Comparison of ENCODE assay signal across 11 mouse cellular contexts in the genomic region with DNA sequence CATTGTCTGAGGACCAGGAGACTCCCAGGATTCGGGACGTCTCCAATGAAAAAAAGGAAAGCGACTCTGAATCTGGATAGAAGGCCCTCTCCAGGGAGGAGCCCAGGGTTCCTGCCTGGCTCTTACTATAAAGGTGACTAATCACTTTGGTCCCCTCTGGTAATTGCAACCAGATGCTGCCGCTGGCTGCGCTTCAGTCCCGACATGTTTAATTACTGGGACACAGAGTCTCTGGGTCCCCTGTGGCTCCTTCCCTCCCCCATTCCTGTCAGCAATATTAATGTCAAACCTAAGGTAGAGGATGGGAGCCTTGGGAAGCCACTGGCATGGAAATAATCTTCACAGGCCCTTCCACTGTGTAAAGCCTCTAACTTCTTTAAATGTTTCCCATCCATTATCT. TPM values are rescaled to one million over a fixed set of nuclear protein-coding genes. Genes with fewer than 3 reads are reported as not detected.
A peak's percentile ranks its signal among the peaks of the same experiment; 100 is the strongest.
DNase-seq lines count a peak whose midpoint lies in the region; ATAC-seq and TF ChIP-seq lines count a peak whose summit lies in the region.
"Had no signal": no experiment of that assay in that cellular context is flagged by ENCODE, and none has a peak within 500 bp of the region (broad histone marks: within the 10 kb centered on the region; RNA-seq: fewer than 3 reads in every experiment).

No protein-coding gene starts in this region.

- no peak for TF ChIP-seq EP300 in lung, postnatal 0 days (IDR thresholded peaks at IDR 0.05)

- WGBS in midbrain, embryonic 11.5 days = 49% methylated on average over 6 of the region's 6 CpGs
- WGBS in midbrain, embryonic 15.5 days = 33% methylated on average over 6 of the region's 6 CpGs
- WGBS in hindbrain, embryonic 13.5 days = 21% methylated on average over 6 of the region's 6 CpGs
- 6% methylated on average over 6 of the region's 6 CpGs for WGBS in neural tube, embryonic 13.5 days
- 37% methylated on average over 6 of the region's 6 CpGs for WGBS in lung, postnatal 0 days

- no peak for TF ChIP-seq CTCF in lung, postnatal 0 days (IDR thresholded peaks at IDR 0.05)

- no peak overlapping the region for H3K4me3 ChIP-seq in midbrain, embryonic 11.5 days (ENCODE audit: low read depth, low read length)
- H3K4me3 ChIP-seq in midbrain, embryonic 15.5 days = no peak overlapping the region
- H3K4me3 ChIP-seq in hindbrain, embryonic 13.5 days = no peak overlapping the region
- H3K4me3 ChIP-seq in neural tube, embryonic 13.5 days = no peak overlapping the region
- no peak overlapping the region for H3K4me3 ChIP-seq in lung, postnatal 0 days (ENCODE audit: low read depth, low read length)

- H3K27ac ChIP-seq in midbrain, embryonic 11.5 days (ENCODE audit: low read depth, low read length) = no peak overlapping the region
- no peak overlapping the region for H3K27ac ChIP-seq in midbrain, embryonic 15.5 days
- H3K27ac ChIP-seq in hindbrain, embryonic 13.5 days = peak overlapping the region; percentile 30; the same call in 1 of the 2 replicates
- H3K27ac ChIP-seq in neural tube, embryonic 13.5 days (replicated peaks) = peak overlapping the region; percentile 39
- H3K27ac ChIP-seq in lung, postnatal 0 days (ENCODE audit: low read length) = no peak overlapping the region
- H3K27ac ChIP-seq: kidney, postnatal 0 days had no signal

- H3K4me2 ChIP-seq in midbrain, embryonic 11.5 days = no peak overlapping the region
- no peak overlapping the region for H3K4me2 ChIP-seq in midbrain, embryonic 15.5 days
- no peak overlapping the region for H3K4me2 ChIP-seq in hindbrain, embryonic 13.5 days
- no peak overlapping the region for H3K4me2 ChIP-seq in neural tube, embryonic 13.5 days
- H3K4me2 ChIP-seq in lung, postnatal 0 days (replicated peaks; ENCODE audit: low read depth, low read length) = no peak overlapping the region

- no peaks in the 10 kb centered on the region for H3K36me3 ChIP-seq in midbrain, embryonic 11.5 days (ENCODE audit: control insufficient read depth, insufficient read depth, low read length)
- H3K36me3 ChIP-seq in midbrain, embryonic 15.5 days (replicated peaks) = no peaks in the 10 kb centered on the region
- no peaks in the 10 kb centered on the region for H3K36me3 ChIP-seq in hindbrain, embryonic 13.5 days
- H3K36me3 ChIP-seq in neural tube, embryonic 13.5 days = no peaks in the 10 kb centered on the region
- H3K36me3 ChIP-seq in lung, postnatal 0 days (ENCODE audit: insufficient read depth, low read length) = no peaks in the 10 kb centered on the region

- DNase-seq in midbrain, embryonic 11.5 days (ENCODE audit: low spot score, missing footprints) = peak; percentile 59
- DNase-seq in embryo, embryonic 11 days = peak; percentile 81
- no peak for DNase-seq in lung, postnatal 0 days (ENCODE audit: low spot score)
- no peak for DNase-seq in kidney, postnatal 10 days
- DNase-seq: heart, postnatal 4 days had no signal

- H3K27me3 ChIP-seq in midbrain, embryonic 11.5 days (ENCODE audit: control insufficient read depth, insufficient read depth, low read length) = no peaks in the 10 kb centered on the region
- H3K27me3 ChIP-seq in midbrain, embryonic 15.5 days (replicated peaks) = 0 out of 2 replicates have a peak, but pooled peaks cover 2% of the 10 kb centered on the region
- peaks cover 10% of the 10 kb centered on the region; the same call in 1 of the 2 replicates for H3K27me3 ChIP-seq in hindbrain, embryonic 13.5 days
- peaks cover 6% of the 10 kb centered on the region for H3K27me3 ChIP-seq in neural tube, embryonic 13.5 days
- no peaks in the 10 kb centered on the region for H3K27me3 ChIP-seq in lung, postnatal 0 days (replicated peaks; ENCODE audit: insufficient read depth, low read length)

- no peaks in the 10 kb centered on the region for H3K9me3 ChIP-seq in midbrain, embryonic 11.5 days (ENCODE audit: control insufficient read depth, low read length)
- no peaks in the 10 kb centered on the region for H3K9me3 ChIP-seq in midbrain, embryonic 15.5 days
- H3K9me3 ChIP-seq in hindbrain, embryonic 13.5 days = no peaks in the 10 kb centered on the region
- no peaks in the 10 kb centered on the region for H3K9me3 ChIP-seq in neural tube, embryonic 13.5 days
- no peaks in the 10 kb centered on the region for H3K9me3 ChIP-seq in lung, postnatal 0 days (ENCODE audit: low read length)

- no peaks in the 10 kb centered on the region for H3K4me1 ChIP-seq in midbrain, embryonic 11.5 days (ENCODE audit: control insufficient read depth, insufficient read depth, low read length)
- H3K4me1 ChIP-seq in midbrain, embryonic 15.5 days = peaks cover 6% of the 10 kb centered on the region; the same call in 1 of the 2 replicates
- peaks cover 37% of the 10 kb centered on the region for H3K4me1 ChIP-seq in hindbrain, embryonic 13.5 days (replicated peaks)
- H3K4me1 ChIP-seq in neural tube, embryonic 13.5 days (replicated peaks) = peaks cover 50% of the 10 kb centered on the region
- H3K4me1 ChIP-seq in lung, postnatal 0 days (ENCODE audit: insufficient read depth, low read depth, low read length) = 0 out of 2 replicates have a peak, but pooled peaks cover 3% of the 10 kb centered on the region

- H3K9ac ChIP-seq in midbrain, embryonic 11.5 days (ENCODE audit: low read length) = no peak overlapping the region
- H3K9ac ChIP-seq in midbrain, embryonic 15.5 days = no peak overlapping the region
- no peak overlapping the region for H3K9ac ChIP-seq in hindbrain, embryonic 13.5 days
- no peak overlapping the region for H3K9ac ChIP-seq in neural tube, embryonic 13.5 days
- no peak overlapping the region for H3K9ac ChIP-seq in lung, postnatal 0 days (replicated peaks; ENCODE audit: low read depth)

- no peak for ATAC-seq in midbrain, embryonic 11.5 days (ENCODE audit: low FRiP score)
- ATAC-seq in midbrain, embryonic 15.5 days (replicated peaks) = no peak
- ATAC-seq in hindbrain, embryonic 13.5 days (ENCODE audit: low FRiP score) = peak; percentile 59; the same call in 1 of the 2 replicates
- peak; percentile 57 for ATAC-seq in neural tube, embryonic 13.5 days (ENCODE audit: low read depth)
- ATAC-seq in lung, postnatal 0 days = no peak

RNA-seq across cellular contexts. Expression of gene Gdf5, which starts 4.2 kb away (rescaled TPM):
- polyA plus RNA-seq in midbrain, embryonic 11.5 days (2014; fragmentation: Nextera tagmentation; extraction: Ambion mirVana) = 0.05 and 0.15 TPM in 2 replicates
- 0.95 and 1.7 TPM in 2 replicates for polyA plus RNA-seq in midbrain, embryonic 15.5 days (2015; fragmentation: Nextera tagmentation; extraction: Ambion mirVana)
- polyA plus RNA-seq in hindbrain, embryonic 13.5 days (2015; fragmentation: Nextera tagmentation; extraction: Ambion mirVana) = 2.0 and 3.6 TPM in 2 replicates
- polyA plus RNA-seq in neural tube, embryonic 13.5 days (2015; fragmentation: Nextera tagmentation; extraction: Ambion mirVana) = 1.3 and 2.1 TPM in 2 replicates
- polyA plus RNA-seq in lung, postnatal 0 days (2015; fragmentation: Nextera tagmentation; extraction: Ambion mirVana) = 1.7 and 2.7 TPM in 2 replicates

RNA-seq across cellular contexts. Expression of gene Cep250, which starts 6.9 kb away (rescaled TPM):
- 13.2 and 13.8 TPM in 2 replicates for polyA plus RNA-seq in midbrain, embryonic 11.5 days (2014; fragmentation: Nextera tagmentation; extraction: Ambion mirVana)
- 17.1 and 19.2 TPM in 2 replicates for polyA plus RNA-seq in midbrain, embryonic 15.5 days (2015; fragmentation: Nextera tagmentation; extraction: Ambion mirVana)
- polyA plus RNA-seq in hindbrain, embryonic 13.5 days (2015; fragmentation: Nextera tagmentation; extraction: Ambion mirVana) = 18.1 and 18.7 TPM in 2 replicates
- polyA plus RNA-seq in neural tube, embryonic 13.5 days (2015; fragmentation: Nextera tagmentation; extraction: Ambion mirVana) = 13.6 and 18.6 TPM in 2 replicates
- 6.6 and 7.4 TPM in 2 replicates for polyA plus RNA-seq in lung, postnatal 0 days (2015; fragmentation: Nextera tagmentation; extraction: Ambion mirVana)

RNA-seq across cellular contexts. Expression of gene Gm15557, which starts 8.8 kb away (rescaled TPM):
- polyA plus RNA-seq in midbrain, embryonic 11.5 days (2014; fragmentation: Nextera tagmentation; extraction: Ambion mirVana) = not detected in 2 replicates
- not detected in 2 replicates for polyA plus RNA-seq in midbrain, embryonic 15.5 days (2015; fragmentation: Nextera tagmentation; extraction: Ambion mirVana)
- 0.16 TPM in 1 of 2 replicates, not detected in the other for polyA plus RNA-seq in hindbrain, embryonic 13.5 days (2015; fragmentation: Nextera tagmentation; extraction: Ambion mirVana)
- not detected in 2 replicates for polyA plus RNA-seq in neural tube, embryonic 13.5 days (2015; fragmentation: Nextera tagmentation; extraction: Ambion mirVana)
- 0.11 TPM in 1 of 2 replicates, not detected in the other for polyA plus RNA-seq in lung, postnatal 0 days (2015; fragmentation: Nextera tagmentation; extraction: Ambion mirVana)
- polyA plus RNA-seq: kidney, postnatal 0 days; lung, embryonic 16.5 days; stomach, embryonic 16.5 days had no signal

RNA-seq across cellular contexts. Expression of gene Uqcc1, which starts 19.3 kb away (rescaled TPM):
- 77.3 and 88.8 TPM in 2 replicates for polyA plus RNA-seq in midbrain, embryonic 11.5 days (2014; fragmentation: Nextera tagmentation; extraction: Ambion mirVana)
- 63.6 and 68.8 TPM in 2 replicates for polyA plus RNA-seq in midbrain, embryonic 15.5 days (2015; fragmentation: Nextera tagmentation; extraction: Ambion mirVana)
- polyA plus RNA-seq in hindbrain, embryonic 13.5 days (2015; fragmentation: Nextera tagmentation; extraction: Ambion mirVana) = 57.6 and 59.6 TPM in 2 replicates
- 69.7 and 73.1 TPM in 2 replicates for polyA plus RNA-seq in neural tube, embryonic 13.5 days (2015; fragmentation: Nextera tagmentation; extraction: Ambion mirVana)
- polyA plus RNA-seq in lung, postnatal 0 days (2015; fragmentation: Nextera tagmentation; extraction: Ambion mirVana) = 24.4 and 35.1 TPM in 2 replicates

RNA-seq across cellular contexts. Expression of gene 6430550D23Rik, which starts 58.4 kb away (rescaled TPM):
- 0.62 and 1.1 TPM in 2 replicates for polyA plus RNA-seq in midbrain, embryonic 11.5 days (2014; fragmentation: Nextera tagmentation; extraction: Ambion mirVana)
- 1.4 and 1.9 TPM in 2 replicates for polyA plus RNA-seq in midbrain, embryonic 15.5 days (2015; fragmentation: Nextera tagmentation; extraction: Ambion mirVana)
- polyA plus RNA-seq in hindbrain, embryonic 13.5 days (2015; fragmentation: Nextera tagmentation; extraction: Ambion mirVana) = 1.8 and 2.4 TPM in 2 replicates
- 2.0 and 3.4 TPM in 2 replicates for polyA plus RNA-seq in neural tube, embryonic 13.5 days (2015; fragmentation: Nextera tagmentation; extraction: Ambion mirVana)
- polyA plus RNA-seq in lung, postnatal 0 days (2015; fragmentation: Nextera tagmentation; extraction: Ambion mirVana) = 1.0 and 1.1 TPM in 2 replicates

Comparison
In these comparisons a context has a peak if more than half of its experiments do, and no peak if none do; other contexts are left out.
1. ATAC-seq: peak in hindbrain, embryonic 13.5 days (single experiment) and neural tube, embryonic 13.5 days (single experiment); none in midbrain, embryonic 11.5 days (single experiment), midbrain, embryonic 15.5 days (single experiment) and lung, postnatal 0 days (single experiment).
2. DNase-seq: peak in midbrain, embryonic 11.5 days (single experiment) and embryo, embryonic 11 days (single experiment); none in lung, postnatal 0 days (single experiment) and kidney, postnatal 10 days (single experiment).
3. H3K27ac ChIP-seq: peak in hindbrain, embryonic 13.5 days (single experiment) and neural tube, embryonic 13.5 days (single experiment); none in midbrain, embryonic 11.5 days (single experiment), midbrain, embryonic 15.5 days (single experiment) and lung, postnatal 0 days (single experiment).